ENCODE assay signal across 10 mouse cellular contexts in the genomic region with DNA sequence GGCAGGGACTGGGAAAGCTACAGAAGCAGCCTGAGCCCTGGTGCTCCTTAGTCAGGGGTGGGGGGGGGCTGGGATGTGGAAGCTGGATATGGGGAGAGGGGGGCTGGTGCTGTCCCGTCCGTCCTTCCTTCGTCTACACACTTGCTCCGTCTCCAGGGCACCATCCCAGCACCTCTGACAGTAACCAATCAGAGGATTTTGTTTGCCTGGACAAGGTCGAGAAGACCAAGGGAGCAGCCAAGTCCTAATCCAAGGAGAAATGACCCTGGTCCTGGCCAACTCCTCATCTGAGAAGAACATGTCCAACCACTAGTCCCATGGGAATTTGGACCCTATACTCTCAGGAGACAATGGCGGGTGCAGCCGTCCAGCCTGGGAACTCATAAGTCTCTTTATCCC. TPM values are rescaled to one million over a fixed set of nuclear protein-coding genes. Genes with fewer than 3 reads are reported as not detected.
A peak's percentile ranks its signal among the peaks of the same experiment; 100 is the strongest.
DNase-seq lines count a peak whose midpoint lies in the region; ATAC-seq and TF ChIP-seq lines count a peak whose summit lies in the region.
"Had no signal": no experiment of that assay in that cellular context is flagged by ENCODE, and none has a peak within 500 bp of the region (broad histone marks: within the 10 kb centered on the region; RNA-seq: fewer than 3 reads in every experiment).

No protein-coding gene starts in this region.

- H3K27me3 ChIP-seq in lung, embryonic 14.5 days (ENCODE audit: insufficient read depth, low read length) = no peaks in the 10 kb centered on the region
- H3K27me3 ChIP-seq in lung, postnatal 0 days (replicated peaks; ENCODE audit: insufficient read depth, low read length) = no peaks in the 10 kb centered on the region
- H3K27me3 ChIP-seq in stomach, embryonic 16.5 days (ENCODE audit: control insufficient read depth, insufficient read depth, low read length) = no peaks in the 10 kb centered on the region
- H3K27me3 ChIP-seq: liver, embryonic 15.5 days had no signal

- H3K36me3 ChIP-seq in lung, embryonic 14.5 days (ENCODE audit: insufficient read depth) = no peaks in the 10 kb centered on the region
- H3K36me3 ChIP-seq in lung, postnatal 0 days (ENCODE audit: insufficient read depth, low read length) = no peaks in the 10 kb centered on the region
- no peaks in the 10 kb centered on the region for H3K36me3 ChIP-seq in stomach, embryonic 16.5 days (ENCODE audit: control insufficient read depth, insufficient read depth, low read length)
- H3K36me3 ChIP-seq: liver, embryonic 15.5 days had no signal

- no peaks in the 10 kb centered on the region for H3K9me3 ChIP-seq in lung, embryonic 14.5 days (ENCODE audit: low read depth, low read length)
- no peaks in the 10 kb centered on the region for H3K9me3 ChIP-seq in lung, postnatal 0 days (ENCODE audit: low read length)
- H3K9me3 ChIP-seq in stomach, embryonic 16.5 days (replicated peaks; ENCODE audit: control insufficient read depth, low read length) = no peaks in the 10 kb centered on the region
- H3K9me3 ChIP-seq: liver, embryonic 15.5 days had no signal

- H3K4me2 ChIP-seq in lung, embryonic 14.5 days = peak overlapping the region; percentile 44
- no peak overlapping the region; the same call in 1 of the 2 replicates for H3K4me2 ChIP-seq in lung, postnatal 0 days (replicated peaks; ENCODE audit: low read depth, low read length)
- H3K4me2 ChIP-seq in stomach, embryonic 16.5 days (ENCODE audit: low read depth, low read length) = peak overlapping the region; percentile 30
- H3K4me2 ChIP-seq: liver, embryonic 15.5 days had no signal

- H3K27ac ChIP-seq in lung, embryonic 14.5 days (ENCODE audit: low read depth) = no peak overlapping the region
- no peak overlapping the region for H3K27ac ChIP-seq in lung, postnatal 0 days (ENCODE audit: low read length)
- peak overlapping the region; percentile 51 for H3K27ac ChIP-seq in stomach, embryonic 16.5 days (ENCODE audit: low read length)
- H3K27ac ChIP-seq: liver, embryonic 15.5 days had no signal

- WGBS in lung, embryonic 14.5 days = 31% methylated on average over 7 of the region's 7 CpGs
- WGBS in lung, postnatal 0 days = 42% methylated on average over 6 of the region's 7 CpGs
- WGBS in stomach, embryonic 16.5 days = 50% methylated on average over 7 of the region's 7 CpGs

- TF ChIP-seq CTCF in lung, embryonic 14.5 days (IDR thresholded peaks at IDR 0.05; ENCODE audit: low read depth) = no peak
- TF ChIP-seq CTCF in lung, postnatal 0 days (IDR thresholded peaks at IDR 0.05) = no peak

- no peak; the same call in 1 of the 2 replicates for ATAC-seq in lung, embryonic 14.5 days (ENCODE audit: insufficient read depth)
- ATAC-seq in lung, postnatal 0 days = no peak
- ATAC-seq in stomach, embryonic 16.5 days (ENCODE audit: insufficient read depth, low FRiP score) = no peak

- peak; percentile 78 to 90 for DNase-seq in adrenal gland, adult (ENCODE audit: inconsistent age in 2 of 2, low spot score in 1 of 2)
- DNase-seq in adrenal gland, adult 18-20 months (ENCODE audit: low spot score in 2 of 2) = no peak
- DNase-seq in lung, embryonic 14.5 days = no peak
- no peak for DNase-seq in lung, postnatal 0 days (ENCODE audit: low spot score)
- DNase-seq in heart, postnatal 25 days (ENCODE audit: low spot score) = peak; percentile 49
- no peak for DNase-seq in left cerebral cortex, adult 8-10 months (ENCODE audit: low spot score in 2 of 2)
- DNase-seq in frontal cortex, adult 2 months (ENCODE audit: extremely low spot score in 1 of 2, low spot score in 1 of 2) = no peak
- DNase-seq: cerebellum, adult 8-10 months had no signal

- no peak overlapping the region for H3K4me3 ChIP-seq in lung, embryonic 14.5 days (ENCODE audit: low read depth, low read length)
- no peak overlapping the region for H3K4me3 ChIP-seq in lung, postnatal 0 days (ENCODE audit: low read depth, low read length)
- H3K4me3 ChIP-seq in stomach, embryonic 16.5 days (replicated peaks; ENCODE audit: low read length) = no peak overlapping the region
- H3K4me3 ChIP-seq: liver, embryonic 15.5 days had no signal

- H3K4me1 ChIP-seq in lung, embryonic 14.5 days (ENCODE audit: insufficient read depth) = peaks cover 12% of the 10 kb centered on the region
- peaks cover 9% of the 10 kb centered on the region; the same call in 1 of the 2 replicates for H3K4me1 ChIP-seq in lung, postnatal 0 days (ENCODE audit: insufficient read depth, low read depth, low read length)
- peaks cover 16% of the 10 kb centered on the region for H3K4me1 ChIP-seq in stomach, embryonic 16.5 days (ENCODE audit: control insufficient read depth, insufficient read depth, low read length)
- H3K4me1 ChIP-seq: liver, embryonic 15.5 days had no signal

- no peak for TF ChIP-seq EP300 in lung, postnatal 0 days (IDR thresholded peaks at IDR 0.05)

- intact Hi-C loops in heart, postnatal 25 days (cut with DNase I) = no loop called here

- H3K9ac ChIP-seq in lung, embryonic 14.5 days = no peak overlapping the region
- no peak overlapping the region for H3K9ac ChIP-seq in lung, postnatal 0 days (replicated peaks; ENCODE audit: low read depth)
- H3K9ac ChIP-seq in stomach, embryonic 16.5 days (ENCODE audit: low read length) = no peak overlapping the region
- H3K9ac ChIP-seq: liver, embryonic 15.5 days had no signal

RNA-seq across cellular contexts. Expression of a gene that starts 18.4 kb away (rescaled TPM):
- under 1 TPM; 0.48 to 0.50 TPM for total RNA-seq in adrenal gland, adult 18-20 months (2021)
- 65.7 and 77.0 TPM in 2 replicates for polyA plus RNA-seq in lung, embryonic 14.5 days (2014; fragmentation: Nextera tagmentation; extraction: Ambion mirVana)
- polyA plus RNA-seq in lung, postnatal 0 days (2015; fragmentation: Nextera tagmentation; extraction: Ambion mirVana) = 11.3 and 14.9 TPM in 2 replicates
- under 1 TPM; 0.13 to 0.17 TPM for total RNA-seq in heart, postnatal 25 days (2021)
- polyA plus RNA-seq in stomach, embryonic 16.5 days (2015; fragmentation: Nextera tagmentation; extraction: Ambion mirVana) = 3.4 and 4.8 TPM in 2 replicates
- 10 to 100 TPM; 30.9 to 37.9 (median 35.1) TPM for total RNA-seq in left cerebral cortex, adult 8-10 months (2022)
- 25.2 and 38.7 TPM in 2 replicates for polyA plus RNA-seq in frontal cortex, adult 2 months (2012; rRNA removed)

Comparison
In these comparisons a context has a peak if more than half of its experiments do, and no peak if none do; other contexts are left out.
1. DNase-seq: peak in adrenal gland, adult (2 of 2) and heart, postnatal 25 days (single experiment); none in adrenal gland, adult 18-20 months (0 of 2), lung, embryonic 14.5 days (single experiment), lung, postnatal 0 days (single experiment), left cerebral cortex, adult 8-10 months (0 of 2) and frontal cortex, adult 2 months (0 of 2).